Mouse (Mus musculus): ENCODE data around the gene Tnnc2. TPM values are rescaled to one million over a fixed set of nuclear protein-coding genes. Genes with fewer than 3 reads are reported as not detected.
A peak's percentile ranks its signal among the peaks of the same experiment; 100 is the strongest.

Gene Tnnc2
- polyA plus RNA-seq, 1 experiment from 2014 or later: 0.68 TPM

- no peaks in the 10 kb centered on the region for H3K27me3 ChIP-seq (replicated peaks; ENCODE audit: control insufficient read depth, insufficient read depth, low read length)
- H3K27ac ChIP-seq (ENCODE audit: low read depth, low read length): no peak overlapping the region
- 82% methylated on average over 5 of the region's 5 CpGs for WGBS
Measured at GRCm38 (mm10) chr2:164817703-164818102, 37.9 kb upstream of the Tnnc2 start.

GRCm38 (mm10) chr2:164817206-164817605 lies 37.4 kb upstream of the Tnnc2 start:
- WGBS: 89% methylated on average over 6 of the region's 6 CpGs

More at GRCm38 (mm10) chr2:164817703-164818102, 37.9 kb upstream of the Tnnc2 start:
- Histone ChIP-seq H3K4me3 (ENCODE audit: low read length) (no peak overlapping the region), H3K36me3 (ENCODE audit: control insufficient read depth, insufficient read depth, low read length) (peaks cover 3% of the 10 kb centered on the region; the same call in 1 of the 2 replicates), H3K4me2 (ENCODE audit: low read length) (no peak overlapping the region), H3K9ac (ENCODE audit: low read depth, low read length) (no peak overlapping the region), H3K9me3 (ENCODE audit: control insufficient read depth, low read length) (no peaks in the 10 kb centered on the region), H3K4me1 (ENCODE audit: control insufficient read depth, insufficient read depth, low read depth, low read length) (peaks cover 3% of the 10 kb centered on the region)
- ATAC-seq: no peak

GRCm38 (mm10) chr2:164815821-164816220 lies 36.1 kb upstream of the Tnnc2 start:
- H3K4me1 ChIP-seq (ENCODE audit: control insufficient read depth, insufficient read depth, low read depth, low read length): no peaks in the 10 kb centered on the region
- H3K9ac ChIP-seq (ENCODE audit: low read depth, low read length): no peak overlapping the region
- WGBS: 92% methylated on average over 8 of the region's 8 CpGs
- no peak overlapping the region for H3K4me2 ChIP-seq (ENCODE audit: low read length)
- H3K27me3 ChIP-seq (replicated peaks; ENCODE audit: control insufficient read depth, insufficient read depth, low read length): no peaks in the 10 kb centered on the region
- H3K4me3 ChIP-seq (ENCODE audit: low read length): no peak overlapping the region
- ATAC-seq: no peak
- no peaks in the 10 kb centered on the region for H3K9me3 ChIP-seq (ENCODE audit: control insufficient read depth, low read length)
- H3K27ac ChIP-seq (ENCODE audit: low read depth, low read length): no peak overlapping the region
- no peaks in the 10 kb centered on the region; the same call in 1 of the 2 replicates for H3K36me3 ChIP-seq (ENCODE audit: control insufficient read depth, insufficient read depth, low read length)

More at GRCm38 (mm10) chr2:164817206-164817605, 37.4 kb upstream of the Tnnc2 start:
- Histone ChIP-seq H3K27me3 (replicated peaks; ENCODE audit: control insufficient read depth, insufficient read depth, low read length) (no peaks in the 10 kb centered on the region), H3K27ac (ENCODE audit: low read depth, low read length) (no peak overlapping the region), H3K4me2 (ENCODE audit: low read length) (no peak overlapping the region), H3K4me3 (ENCODE audit: low read length) (no peak overlapping the region), H3K9me3 (ENCODE audit: control insufficient read depth, low read length) (no peaks in the 10 kb centered on the region), H3K9ac (ENCODE audit: low read depth, low read length) (no peak overlapping the region), H3K36me3 (ENCODE audit: control insufficient read depth, insufficient read depth, low read length) (peaks cover 3% of the 10 kb centered on the region; the same call in 1 of the 2 replicates), H3K4me1 (ENCODE audit: control insufficient read depth, insufficient read depth, low read depth, low read length) (peaks cover 1% of the 10 kb centered on the region)
- ATAC-seq: no peak

GRCm38 (mm10) chr2:164815348-164815747 lies 35.6 kb upstream of the Tnnc2 start:
- Histone ChIP-seq H3K27ac (ENCODE audit: low read depth, low read length) (no peak overlapping the region), H3K4me2 (ENCODE audit: low read length) (no peak overlapping the region), H3K9me3 (ENCODE audit: control insufficient read depth, low read length) (no peaks in the 10 kb centered on the region), H3K36me3 (ENCODE audit: control insufficient read depth, insufficient read depth, low read length) (no peaks in the 10 kb centered on the region), H3K4me3 (ENCODE audit: low read length) (no peak overlapping the region), H3K27me3 (replicated peaks; ENCODE audit: control insufficient read depth, insufficient read depth, low read length) (no peaks in the 10 kb centered on the region), H3K4me1 (ENCODE audit: control insufficient read depth, insufficient read depth, low read depth, low read length) (no peaks in the 10 kb centered on the region), H3K9ac (ENCODE audit: low read depth, low read length) (no peak overlapping the region)
- 91% methylated on average over 5 of the region's 5 CpGs for WGBS
- ATAC-seq: no peak

GRCm38 (mm10) chr2:164813557-164813956 lies 33.8 kb upstream of the Tnnc2 start:
- Histone ChIP-seq H3K4me1 (ENCODE audit: control insufficient read depth, insufficient read depth, low read depth, low read length) (no peaks in the 10 kb centered on the region), H3K27ac (ENCODE audit: low read depth, low read length) (no peak overlapping the region), H3K4me2 (ENCODE audit: low read length) (no peak overlapping the region), H3K9ac (ENCODE audit: low read depth, low read length) (no peak overlapping the region), H3K9me3 (ENCODE audit: control insufficient read depth, low read length) (no peaks in the 10 kb centered on the region), H3K4me3 (ENCODE audit: low read length) (no peak overlapping the region), H3K27me3 (replicated peaks; ENCODE audit: control insufficient read depth, insufficient read depth, low read length) (no peaks in the 10 kb centered on the region), H3K36me3 (ENCODE audit: control insufficient read depth, insufficient read depth, low read length) (no peaks in the 10 kb centered on the region)
- no peak for ATAC-seq
- WGBS: 72% methylated on average over 2 of the region's 2 CpGs

GRCm38 (mm10) chr2:164806614-164807013 lies 26.8 kb upstream of the Tnnc2 start:
- Histone ChIP-seq H3K27ac (ENCODE audit: low read depth, low read length) (no peak overlapping the region), H3K9ac (ENCODE audit: low read depth, low read length) (no peak overlapping the region), H3K4me2 (ENCODE audit: low read length) (peak overlapping the region; percentile 72), H3K9me3 (ENCODE audit: control insufficient read depth, low read length) (no peaks in the 10 kb centered on the region), H3K36me3 (ENCODE audit: control insufficient read depth, insufficient read depth, low read length) (no peaks in the 10 kb centered on the region), H3K27me3 (replicated peaks; ENCODE audit: control insufficient read depth, insufficient read depth, low read length) (no peaks in the 10 kb centered on the region), H3K4me3 (ENCODE audit: low read length) (no peak overlapping the region), H3K4me1 (ENCODE audit: control insufficient read depth, insufficient read depth, low read depth, low read length) (peaks cover 21% of the 10 kb centered on the region)
- 83% methylated on average over 7 of the region's 7 CpGs for whole genome bisulfite sequencing
- no peak for ATAC-seq

GRCm38 (mm10) chr2:164805332-164805718 lies 25.6 kb upstream of the Tnnc2 start:
- peak overlapping the region; percentile 73 for H3K27ac ChIP-seq (ENCODE audit: low read depth, low read length)
- H3K4me3 ChIP-seq (ENCODE audit: low read length): peak overlapping the region; percentile 55
- peaks cover 21% of the 10 kb centered on the region for H3K4me1 ChIP-seq (ENCODE audit: control insufficient read depth, insufficient read depth, low read depth, low read length)
- WGBS: 2% methylated on average over 21 of the region's 21 CpGs
- H3K9ac ChIP-seq (ENCODE audit: low read depth, low read length): peak overlapping the region; percentile 75
- H3K36me3 ChIP-seq (ENCODE audit: control insufficient read depth, insufficient read depth, low read length): no peaks in the 10 kb centered on the region
- H3K4me2 ChIP-seq (ENCODE audit: low read length): peak overlapping the region; percentile 72
- no peaks in the 10 kb centered on the region for H3K9me3 ChIP-seq (ENCODE audit: control insufficient read depth, low read length)
- ATAC-seq: peak; percentile 15
- no peaks in the 10 kb centered on the region for H3K27me3 ChIP-seq (replicated peaks; ENCODE audit: control insufficient read depth, insufficient read depth, low read length)

- ATAC-seq: peak; percentile 97
- Histone ChIP-seq H3K4me3 (ENCODE audit: low read length) (peak within 1 kb of the TSS; percentile 55), H3K27ac (ENCODE audit: low read depth, low read length) (peak within 1 kb of the TSS; percentile 85), H3K9me3 (ENCODE audit: control insufficient read depth, low read length) (no peaks in the 10 kb centered on the region), H3K27me3 (replicated peaks; ENCODE audit: control insufficient read depth, insufficient read depth, low read length) (no peaks in the 10 kb centered on the region), H3K36me3 (ENCODE audit: control insufficient read depth, insufficient read depth, low read length) (no peaks in the 10 kb centered on the region), H3K4me1 (ENCODE audit: control insufficient read depth, insufficient read depth, low read depth, low read length) (peaks cover 21% of the 10 kb centered on the region), H3K9ac (ENCODE audit: low read depth, low read length) (peak within 1 kb of the TSS; percentile 85), H3K4me2 (ENCODE audit: low read length) (peak within 1 kb of the TSS; percentile 72)
- 1% methylated on average over 47 of the region's 47 CpGs for WGBS
Measured at GRCm38 (mm10) chr2:164804533-164805331, 25.0 kb upstream of the Tnnc2 start, which contains the start of the genes Acot8 and Zswim3. Gene Acot8, minus strand, starts transcription at chr2:164804882. Gene Zswim3, plus strand, starts transcription at chr2:164805098.

GRCm38 (mm10) chr2:164803921-164804313 lies 24.1 kb upstream of the Tnnc2 start:
- Histone ChIP-seq H3K4me3 (ENCODE audit: low read length) (peak overlapping the region; percentile 55), H3K9me3 (ENCODE audit: control insufficient read depth, low read length) (no peaks in the 10 kb centered on the region), H3K27me3 (replicated peaks; ENCODE audit: control insufficient read depth, insufficient read depth, low read length) (no peaks in the 10 kb centered on the region), H3K36me3 (ENCODE audit: control insufficient read depth, insufficient read depth, low read length) (no peaks in the 10 kb centered on the region), H3K9ac (ENCODE audit: low read depth, low read length) (peak overlapping the region; percentile 85), H3K4me1 (ENCODE audit: control insufficient read depth, insufficient read depth, low read depth, low read length) (peaks cover 21% of the 10 kb centered on the region), H3K27ac (ENCODE audit: low read depth, low read length) (no peak overlapping the region), H3K4me2 (ENCODE audit: low read length) (peak overlapping the region; percentile 68)
- no peak for ATAC-seq
- WGBS: 67% methylated on average over 1 of the region's 1 CpGs

Measured in hindbrain, embryonic 16.5 days (tissue).